Mouse (Mus musculus): ENCODE measurements around the gene Casc4. TPM values are rescaled to one million over a fixed set of nuclear protein-coding genes. Genes with fewer than 3 reads are reported as not detected.

Casc4 gene
- polyA plus RNA-seq, 1 experiment, result 5.0 TPM

- H3K27me3 ChIP-seq (ENCODE audit: control insufficient read depth, insufficient read depth, insufficient read length), result no peaks in the 10 kb centered on the region
- H3K36me3 ChIP-seq (ENCODE audit: control insufficient read depth, insufficient read depth), result no peaks in the 10 kb centered on the region
- no peaks in the 10 kb centered on the region for H3K79me3 ChIP-seq (ENCODE audit: low read depth)
- H3K4me3 ChIP-seq (ENCODE audit: insufficient read depth, poor library complexity, severe bottlenecking), result no peak overlapping the region
- H3ac ChIP-seq (ENCODE audit: control insufficient read depth, insufficient read length, low read depth), result no peak overlapping the region
- TF ChIP-seq USF1 (IDR thresholded peaks at IDR 0.05; ENCODE audit: low read depth), result no peak
- no peak for TF ChIP-seq MAX (IDR thresholded peaks at IDR 0.05)
- TF ChIP-seq CEBPB (IDR thresholded peaks at IDR 0.05; ENCODE audit: low read depth), result no peak
- TF ChIP-seq MYOG (IDR thresholded peaks at IDR 0.05; ENCODE audit: control insufficient read depth, extremely low read depth, insufficient read length), result no peak
- no peak for TF ChIP-seq MYOD1 (IDR thresholded peaks at IDR 0.05; ENCODE audit: control insufficient read depth, insufficient read length, low read depth)
- H3K79me2 ChIP-seq (ENCODE audit: control insufficient read depth, insufficient read depth), result no peaks in the 10 kb centered on the region
Observed at GRCm38 (mm10) chr2:121853974-121854373, 12.8 kb upstream of the Casc4 start.

GRCm38 (mm10) chr2:121859380-121859980 is 7.3 kb upstream of the Casc4 start:
- TF ChIP-seq MYOD1 (IDR thresholded peaks at IDR 0.05; ENCODE audit: control insufficient read depth, insufficient read length, low read depth), result no peak
- no peak for TF ChIP-seq MYOG (IDR thresholded peaks at IDR 0.05; ENCODE audit: control insufficient read depth, extremely low read depth, insufficient read length)
- TF ChIP-seq MAX (IDR thresholded peaks at IDR 0.05), result no peak
- TF ChIP-seq CTCF (IDR thresholded peaks at IDR 0.05; ENCODE audit: control insufficient read depth, insufficient read depth, insufficient read length), result no peak
- no peak for TF ChIP-seq USF1 (IDR thresholded peaks at IDR 0.05; ENCODE audit: low read depth)
- TF ChIP-seq FOSL1 (IDR thresholded peaks at IDR 0.05; ENCODE audit: insufficient read depth, low read length, poor library complexity, severe bottlenecking), result no peak
- no peak for TF ChIP-seq CEBPB (IDR thresholded peaks at IDR 0.05; ENCODE audit: low read depth)
- H3ac ChIP-seq (ENCODE audit: control insufficient read depth, insufficient read length, low read depth), result no peak overlapping the region
- H3K36me3 ChIP-seq (ENCODE audit: control insufficient read depth, insufficient read depth), result no peaks in the 10 kb centered on the region
- H3K79me3 ChIP-seq (ENCODE audit: low read depth), result no peaks in the 10 kb centered on the region
- no peak overlapping the region for H3K4me3 ChIP-seq (ENCODE audit: insufficient read depth, poor library complexity, severe bottlenecking)
- H3K79me2 ChIP-seq (ENCODE audit: control insufficient read depth, insufficient read depth), result no peaks in the 10 kb centered on the region
- no peaks in the 10 kb centered on the region for H3K27me3 ChIP-seq (ENCODE audit: control insufficient read depth, insufficient read depth, insufficient read length)

GRCm38 (mm10) chr2:121866071-121866601 is 634 bp upstream of the Casc4 start:
- TF ChIP-seq CEBPB (IDR thresholded peaks at IDR 0.05; ENCODE audit: low read depth), result no peak
- TF ChIP-seq MAX (IDR thresholded peaks at IDR 0.05), result no peak
- no peak for TF ChIP-seq FOSL1 (IDR thresholded peaks at IDR 0.05; ENCODE audit: insufficient read depth, low read length, poor library complexity, severe bottlenecking)
- TF ChIP-seq USF1 (IDR thresholded peaks at IDR 0.05; ENCODE audit: low read depth), result no peak
- no peak for TF ChIP-seq MYOG (IDR thresholded peaks at IDR 0.05; ENCODE audit: control insufficient read depth, extremely low read depth, insufficient read length)
- no peak for TF ChIP-seq MYOD1 (IDR thresholded peaks at IDR 0.05; ENCODE audit: control insufficient read depth, insufficient read length, low read depth)
- no peak for TF ChIP-seq CTCF (IDR thresholded peaks at IDR 0.05; ENCODE audit: control insufficient read depth, insufficient read depth, insufficient read length)
- peak overlapping the region; percentile 57 for H3K4me3 ChIP-seq (ENCODE audit: insufficient read depth, poor library complexity, severe bottlenecking)
- H3K36me3 ChIP-seq (ENCODE audit: control insufficient read depth, insufficient read depth), result no peaks in the 10 kb centered on the region
- H3ac ChIP-seq (ENCODE audit: control insufficient read depth, insufficient read length, low read depth), result peak overlapping the region; percentile 46
- no peaks in the 10 kb centered on the region for H3K27me3 ChIP-seq (ENCODE audit: control insufficient read depth, insufficient read depth, insufficient read length)
- H3K79me2 ChIP-seq (ENCODE audit: control insufficient read depth, insufficient read depth), result no peaks in the 10 kb centered on the region
- no peaks in the 10 kb centered on the region for H3K79me3 ChIP-seq (ENCODE audit: low read depth)

GRCm38 (mm10) chr2:121867051-121867928 is 520 bp downstream of the Casc4 start:
- Histone ChIP-seq H3K79me2 (ENCODE audit: control insufficient read depth, insufficient read depth) (no peaks in the 10 kb centered on the region), H3K79me3 (ENCODE audit: low read depth) (no peaks in the 10 kb centered on the region), H3K4me3 (ENCODE audit: insufficient read depth, poor library complexity, severe bottlenecking) (peak overlapping the region; percentile 57), H3K27me3 (ENCODE audit: control insufficient read depth, insufficient read depth, insufficient read length) (no peaks in the 10 kb centered on the region), H3K36me3 (ENCODE audit: control insufficient read depth, insufficient read depth) (no peaks in the 10 kb centered on the region), H3ac (ENCODE audit: control insufficient read depth, insufficient read length, low read depth) (peak overlapping the region; percentile 75)
- TF ChIP-seq MYOG (IDR thresholded peaks at IDR 0.05; ENCODE audit: control insufficient read depth, extremely low read depth, insufficient read length), result no peak
- no peak for TF ChIP-seq MYOD1 (IDR thresholded peaks at IDR 0.05; ENCODE audit: control insufficient read depth, insufficient read length, low read depth)
- TF ChIP-seq MAX (IDR thresholded peaks at IDR 0.05), result no peak
- TF ChIP-seq FOSL1 (IDR thresholded peaks at IDR 0.05; ENCODE audit: insufficient read depth, low read length, poor library complexity, severe bottlenecking), result no peak
- no peak for TF ChIP-seq CTCF (IDR thresholded peaks at IDR 0.05; ENCODE audit: control insufficient read depth, insufficient read depth, insufficient read length)

GRCm38 (mm10) chr2:121879506-121879905 is 12.7 kb downstream of the Casc4 start:
- TF ChIP-seq FOSL1 (IDR thresholded peaks at IDR 0.05; ENCODE audit: insufficient read depth, low read length, poor library complexity, severe bottlenecking) (no peak), CTCF (IDR thresholded peaks at IDR 0.05; ENCODE audit: control insufficient read depth, insufficient read depth, insufficient read length) (no peak), CEBPB (IDR thresholded peaks at IDR 0.05; ENCODE audit: low read depth) (no peak), MAX (IDR thresholded peaks at IDR 0.05) (no peak), USF1 (IDR thresholded peaks at IDR 0.05; ENCODE audit: low read depth) (no peak), MYOG (IDR thresholded peaks at IDR 0.05; ENCODE audit: control insufficient read depth, extremely low read depth, insufficient read length) (no peak), MYOD1 (IDR thresholded peaks at IDR 0.05; ENCODE audit: control insufficient read depth, insufficient read length, low read depth) (no peak)
- H3K27me3 ChIP-seq (ENCODE audit: control insufficient read depth, insufficient read depth, insufficient read length), result no peaks in the 10 kb centered on the region
- H3ac ChIP-seq (ENCODE audit: control insufficient read depth, insufficient read length, low read depth), result no peak overlapping the region
- H3K79me3 ChIP-seq (ENCODE audit: low read depth), result no peaks in the 10 kb centered on the region
- H3K79me2 ChIP-seq (ENCODE audit: control insufficient read depth, insufficient read depth), result no peaks in the 10 kb centered on the region
- H3K36me3 ChIP-seq (ENCODE audit: control insufficient read depth, insufficient read depth), result no peaks in the 10 kb centered on the region
- H3K4me3 ChIP-seq (ENCODE audit: insufficient read depth, poor library complexity, severe bottlenecking), result no peak overlapping the region
